Mouse (Mus musculus) layer of hippocampus, postnatal 10 days (tissue): Measurements from ENCODE around the gene Eif2b4. TPM values are rescaled to one million over a fixed set of nuclear protein-coding genes. Genes with fewer than 3 reads are reported as not detected.

Source experiments
- DNase-seq, 2 experiments: peaks; one replicate each; pipeline ENCODE4 v3.0.0; 2021; ENCODE audit warnings: low spot score in 2 of 2
- total RNA-seq, 2 experiments: library from RNA; stranded (reverse); gene quantifications; 2 replicates each; pipeline ENCODE4 v1.2.3; 2021

Eif2b4 gene
- total RNA-seq, 2 experiments from 2014 or later, result 53.0 to 62.7 TPM

- DNase-seq, result no peak
These were observed 28.4 kb downstream of the Eif2b4 start for GRCm38 (mm10) chr5:31164878-31165277.

DNA sequence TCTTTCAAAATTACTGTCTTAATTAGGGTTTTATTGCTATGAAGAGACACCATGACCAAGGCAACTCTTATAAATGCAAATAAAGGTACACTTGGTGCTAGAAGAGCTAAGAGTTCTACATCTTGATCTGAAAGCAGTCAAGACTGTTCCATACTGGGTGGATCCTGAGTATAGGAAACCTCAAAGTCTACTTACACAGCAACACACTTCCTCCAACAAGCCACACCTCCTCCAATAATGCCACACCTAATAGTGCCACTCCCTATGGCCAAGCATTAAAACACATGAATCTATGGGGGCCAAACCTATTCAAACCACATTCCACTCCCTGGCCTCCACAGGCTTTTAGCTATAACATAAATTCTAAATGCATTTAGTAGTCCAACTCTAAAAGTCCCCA lies 30.8 kb downstream of the Eif2b4 start:
- DNase-seq, result no peak

DNA sequence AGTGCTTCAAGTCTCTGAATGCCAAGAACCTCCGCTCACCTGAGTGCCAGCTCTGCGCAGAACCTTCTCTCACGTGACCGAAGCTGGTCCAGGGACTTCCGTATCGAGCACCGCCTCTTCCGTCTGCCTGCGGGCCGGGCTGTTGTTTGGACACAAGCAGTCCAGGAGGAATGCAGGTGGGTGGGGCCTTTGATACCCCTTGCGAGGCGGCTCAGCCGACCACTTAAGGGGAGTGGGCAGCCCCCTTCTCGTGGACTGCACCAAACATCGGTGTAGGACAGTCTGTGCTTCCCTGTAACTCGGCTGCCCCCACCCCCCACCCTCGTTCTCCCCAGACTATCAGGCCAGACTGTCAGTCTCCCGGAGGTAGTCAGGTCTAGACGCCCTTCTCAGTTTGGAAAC lies 39.1 kb downstream of the Eif2b4 start, which contains the start of gene Mpv17:
Mpv17 (minus strand) TSS at position 100 of the 402 bp plus-strand sequence.
- DNase-seq, result peak; percentile 72 to 80

DNA sequence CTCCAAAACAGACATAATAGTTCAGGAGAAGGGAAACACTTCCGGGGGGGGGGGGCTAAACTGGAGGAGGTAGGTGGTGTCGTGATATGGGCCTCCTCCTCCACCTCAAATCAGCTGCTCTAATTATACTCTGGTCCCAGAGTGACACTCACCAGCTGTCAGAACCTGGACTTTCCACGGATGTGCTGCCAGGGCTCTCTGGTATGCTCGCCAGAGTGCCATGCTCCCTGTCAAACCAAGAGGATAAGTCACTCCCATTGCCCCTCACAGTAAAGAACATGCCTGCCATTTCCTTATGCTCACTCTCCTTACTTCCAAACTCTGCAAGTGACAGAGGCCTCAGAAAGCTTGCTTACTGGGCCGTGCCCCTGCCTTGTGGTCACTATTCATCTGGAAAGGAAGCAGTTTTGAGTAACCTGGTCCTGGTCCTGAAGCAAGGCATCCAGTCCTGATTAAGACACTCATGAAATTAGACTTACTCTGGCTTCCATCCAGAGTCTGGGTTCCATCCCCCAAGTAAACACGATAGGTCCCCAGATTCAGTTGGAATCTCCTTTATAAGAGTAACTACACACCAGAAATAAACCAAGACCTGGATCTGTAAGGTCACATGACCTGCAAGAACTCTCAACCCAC lies 39.6 kb downstream of the Eif2b4 start:
- peak in 1 of 2 experiments; percentile 21 for DNase-seq

DNA sequence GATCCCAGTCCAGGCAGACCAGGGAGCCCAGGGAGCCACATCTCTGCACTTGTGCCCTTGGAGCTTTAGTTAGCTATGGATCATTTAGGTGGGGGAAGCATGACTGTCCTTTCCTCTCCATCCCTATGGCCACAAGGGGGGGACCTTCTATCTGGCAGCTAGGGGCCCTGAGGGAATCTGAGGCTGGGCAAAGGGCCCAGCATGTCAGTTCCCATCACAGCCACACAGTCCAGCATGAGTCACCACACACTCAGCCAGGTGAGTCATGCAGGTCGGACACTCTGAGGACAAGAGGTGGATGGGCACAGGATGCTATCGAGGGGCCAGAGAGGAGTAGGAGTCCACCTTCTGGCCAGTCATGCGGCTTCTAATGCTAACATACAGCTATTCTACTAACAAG lies 41.5 kb downstream of the Eif2b4 start:
- DNase-seq, result no peak

DNA sequence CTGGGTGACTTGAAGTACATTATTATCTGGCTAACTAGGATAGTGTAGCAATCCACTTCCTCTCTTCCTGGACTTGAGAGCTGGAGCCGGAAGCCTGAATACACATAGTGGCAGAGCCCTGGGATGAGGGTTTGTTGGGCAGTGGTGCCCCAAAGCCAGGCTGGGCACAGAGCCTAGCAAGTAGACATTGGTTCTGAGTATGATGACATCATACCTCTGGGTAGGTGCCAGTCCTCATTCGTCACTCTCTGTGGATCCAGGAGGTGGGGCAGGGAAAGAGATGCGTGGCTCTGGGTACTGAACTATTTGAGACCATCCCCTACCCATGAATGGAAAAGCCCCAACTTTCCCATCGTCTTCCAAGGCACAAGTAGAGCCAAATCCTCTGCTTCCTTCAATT lies 43.4 kb downstream of the Eif2b4 start:
- DNase-seq, result no peak

GRCm38 (mm10) chr5:31138968-31139425 lies 54.2 kb downstream of the Eif2b4 start:
- no peak for DNase-seq

GRCm38 (mm10) chr5:31138241-31138967 lies 54.8 kb downstream of the Eif2b4 start, which contains the start of gene Ucn:
Ucn (minus strand) TSS chr5:31138829.
- DNase-seq, result peak in 1 of 2 experiments; percentile 17

DNA sequence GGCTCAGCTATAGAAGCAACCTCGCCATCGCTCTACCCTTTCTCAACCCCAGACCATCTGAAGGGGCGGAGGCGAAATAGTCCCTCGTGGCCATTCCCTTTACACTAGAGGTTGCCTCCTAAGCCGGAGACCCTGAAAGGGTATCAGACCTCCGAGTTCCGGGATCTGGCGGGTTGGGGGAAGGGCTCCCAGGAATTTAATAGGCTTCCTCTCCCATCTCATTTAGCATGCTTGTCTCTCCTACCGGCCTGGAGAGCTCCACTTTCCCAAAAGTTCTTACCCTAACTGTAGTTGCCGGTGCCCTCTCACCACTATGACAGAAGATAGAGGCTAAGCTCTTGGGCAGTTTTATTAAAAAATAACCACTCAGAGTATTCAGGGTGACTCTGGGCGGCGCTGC lies 55.6 kb downstream of the Eif2b4 start:
- DNase-seq, result no peak

Other genes with a start within 250 kb of the Eif2b4 start
- 10 to 100 TPM; 39.6 to 43.0 TPM for gene Cgref1, start 247.8 kb downstream of the Eif2b4 start, total RNA-seq
- 100 to 1,000 TPM; 116 to 125 TPM for gene Preb, start 233.1 kb downstream of the Eif2b4 start, total RNA-seq
- not detected for gene Tcf23, start 224.8 kb downstream of the Eif2b4 start, total RNA-seq
- 10 to 100 TPM; 80.1 to 86.1 TPM for gene Atraid, start 145.1 kb downstream of the Eif2b4 start, total RNA-seq
- 10 to 100 TPM; 14.2 to 16.6 TPM for gene Slc5a6, start 144.5 kb downstream of the Eif2b4 start, total RNA-seq
- 10 to 100 TPM; 21.2 to 23.2 TPM for gene Cad, start 138.7 kb downstream of the Eif2b4 start, total RNA-seq
- not detected for gene Dnajc5g, start 87.1 kb downstream of the Eif2b4 start, total RNA-seq
- gene Slc30a3, start 85.2 kb downstream of the Eif2b4 start, total RNA-seq, result 10 to 100 TPM; 41.0 to 47.6 TPM
- not detected for gene Trim54, start 76.7 kb downstream of the Eif2b4 start, total RNA-seq
- not detected for gene Ucn, start 54.6 kb downstream of the Eif2b4 start, total RNA-seq
- gene Mpv17, start 39.2 kb downstream of the Eif2b4 start, total RNA-seq, result 10 to 100 TPM; 36.3 to 41.4 TPM
- gene Gm29609, start 13.5 kb downstream of the Eif2b4 start, total RNA-seq, result 1 to 10 TPM; 2.2 to 2.6 TPM
- gene Gtf3c2, start 13.3 kb downstream of the Eif2b4 start, total RNA-seq, result 10 to 100 TPM; 57.4 to 66.3 TPM
- 10 to 100 TPM; 77.1 to 83.3 TPM for gene Snx17, start 203 bp downstream of the Eif2b4 start, total RNA-seq
- 10 to 100 TPM; 28.9 to 33.1 TPM for gene Zfp513, start 8.9 kb upstream of the Eif2b4 start, total RNA-seq
- 100 to 1,000 TPM; 102 to 107 TPM for gene Ppm1g, start 27.3 kb upstream of the Eif2b4 start, total RNA-seq
- 10 to 100 TPM; 76.3 to 76.6 TPM for gene Nrbp1, start 47.4 kb upstream of the Eif2b4 start, total RNA-seq
- not detected for gene Gm9970, start 47.8 kb upstream of the Eif2b4 start, total RNA-seq
- 1 to 10 TPM; 2.3 to 2.9 TPM for gene Krtcap3, start 58.3 kb upstream of the Eif2b4 start, total RNA-seq
- gene Ift172, start 97.7 kb upstream of the Eif2b4 start, total RNA-seq, result 10 to 100 TPM; 68.7 to 70.3 TPM
- gene Fndc4, start 102.7 kb upstream of the Eif2b4 start, total RNA-seq, result 100 to 1,000 TPM; 164 to 185 TPM
- under 1 TPM; 0.09 to 0.25 TPM for gene Gckr, start 104.0 kb upstream of the Eif2b4 start, total RNA-seq